Mouse (Mus musculus) CH12.LX (cell line): ENCODE results near the gene Gm45808. TPM values are rescaled to one million over a fixed set of nuclear protein-coding genes. Genes with fewer than 3 reads are reported as not detected.

Experiments
- DNase-seq: peaks from one replicate; pipeline ENCODE4 v3.0.0-alpha.2; 2013; ENCODE audit errors: extremely low read depth
- H3K27ac ChIP-seq: 2 replicates; pipeline ENCODE4 v1.5.1; 2012; ENCODE audit warnings: low read depth, mild to moderate bottlenecking, control low read depth, moderate library complexity; ENCODE audit not compliant: insufficient read depth
- H3K27me3 ChIP-seq: replicated peaks from 2 replicates; pipeline ENCODE3; 2012; ENCODE audit warnings: inconsistent platforms
- H3K36me3 ChIP-seq, 2 experiments: replicated peaks in 1 of 2; 2 replicates each; pipeline versions ENCODE3 to v1.6.1; 2012; ENCODE audit warnings: inconsistent platforms in 1 of 2, low read length in 1 of 2, mild to moderate bottlenecking in 1 of 2, mixed read lengths in 1 of 2, moderate library complexity in 1 of 2; ENCODE audit not compliant: control insufficient read depth in 1 of 2, insufficient read depth in 1 of 2
- H3K4me1 ChIP-seq, 2 experiments: 2 replicates each; pipeline ENCODE4 v1.6.1; 2012; ENCODE audit warnings: inconsistent platforms in 1 of 2, moderate library complexity in 1 of 2; ENCODE audit not compliant: insufficient read depth in 2 of 2, control insufficient read depth in 1 of 2
- H3K4me2 ChIP-seq: 2 replicates; pipeline ENCODE4 v1.6.1; 2012; ENCODE audit warnings: low read depth, mild to moderate bottlenecking, control low read depth; ENCODE audit not compliant: poor library complexity, insufficient read depth, severe bottlenecking
- H3K4me3 ChIP-seq, 3 experiments: fragments of 150-350 bp in 1 of 3; sonication (generic) in 1 of 3; replicated peaks in 1 of 3; 2 replicates each; pipeline versions ENCODE3 to v1.5.1; 2011 to 2012; ENCODE audit warnings: low read depth in 2 of 3, low read length in 2 of 3, mild to moderate bottlenecking in 2 of 3, moderate library complexity in 2 of 3, control low read depth in 1 of 3, improper control_type of control experiment in 1 of 3, inconsistent platforms in 1 of 3, mixed read lengths in 1 of 3; ENCODE audit not compliant: poor library complexity in 1 of 3
- H3K79me2 ChIP-seq: replicated peaks from 2 replicates; pipeline ENCODE4 v1.6.1; 2012; ENCODE audit warnings: mild to moderate bottlenecking, moderate library complexity; ENCODE audit not compliant: control insufficient read depth, poor library complexity, insufficient read depth, severe bottlenecking; ENCODE audit errors: extremely low read depth
- H3K9ac ChIP-seq: 2 replicates; pipeline ENCODE4 v1.6.1; 2012; ENCODE audit warnings: low read depth, mild to moderate bottlenecking, control low read depth, moderate library complexity; ENCODE audit not compliant: insufficient read depth
- H3K9me3 ChIP-seq: replicated peaks from 2 replicates; pipeline ENCODE3; 2012; ENCODE audit warnings: low read length, inconsistent platforms, mixed read lengths
- BHLHE40 ChIP-seq: IDR thresholded peaks from 2 replicates; pipeline ENCODE4 v1.6.1; 2011; ENCODE audit warnings: mild to moderate bottlenecking, low read depth, low read length, improper control_type of control experiment
- CHD1 ChIP-seq: IDR thresholded peaks from 2 replicates; pipeline ENCODE4 v1.6.1; 2012; ENCODE audit warnings: low read depth, low read length, improper control_type of control experiment, inconsistent platforms
- CTCF ChIP-seq, 2 experiments: IDR thresholded peaks in 1 of 2; conservative IDR thresholded peaks in 1 of 2; 2 replicates each; pipeline ENCODE4 v1.5.1; 2011 to 2012; ENCODE audit warnings: low read depth in 2 of 2, low read length in 2 of 2, improper control_type of control experiment in 1 of 2, inconsistent platforms in 1 of 2, mild to moderate bottlenecking in 1 of 2, moderate library complexity in 1 of 2
- E2F4 ChIP-seq: IDR thresholded peaks from 2 replicates; pipeline ENCODE4 v1.6.1; 2011; ENCODE audit warnings: low read depth, low read length, improper control_type of control experiment; ENCODE audit not compliant: insufficient replicate concordance
- ELF1 ChIP-seq: IDR thresholded peaks from 2 replicates; pipeline ENCODE4 v1.6.1; 2014; ENCODE audit warnings: low read depth, mild to moderate bottlenecking, inconsistent platforms, low read length, improper control_type of control experiment
- ETS1 ChIP-seq: conservative IDR thresholded peaks from 2 replicates; pipeline ENCODE4 v1.6.1; 2012; ENCODE audit warnings: low read depth, mild to moderate bottlenecking, inconsistent platforms, low read length, improper control_type of control experiment, moderate library complexity
- GABPA ChIP-seq: IDR thresholded peaks from 2 replicates; pipeline ENCODE4 v1.6.1; 2012; ENCODE audit warnings: low read depth, low read length, improper control_type of control experiment, inconsistent platforms; ENCODE audit not compliant: insufficient replicate concordance
- HCFC1 ChIP-seq: IDR thresholded peaks from 2 replicates; pipeline ENCODE4 v1.6.1; 2012; ENCODE audit warnings: low read depth, mild to moderate bottlenecking, inconsistent platforms, low read length, improper control_type of control experiment
- IRF4 ChIP-seq: IDR thresholded peaks from 2 replicates; pipeline ENCODE4 v1.6.1; 2014; ENCODE audit warnings: low read depth, mild to moderate bottlenecking, inconsistent platforms, low read length, improper control_type of control experiment
- JUND ChIP-seq: conservative IDR thresholded peaks from 2 replicates; pipeline ENCODE4 v1.6.1; 2011; ENCODE audit warnings: low read depth, low read length, improper control_type of control experiment
- KAT2A ChIP-seq: IDR thresholded peaks from 2 replicates; pipeline ENCODE4 v1.6.1; 2012; ENCODE audit warnings: low read length, improper control_type of control experiment, inconsistent platforms; ENCODE audit not compliant: insufficient replicate concordance
- MAFK ChIP-seq: IDR thresholded peaks from 2 replicates; pipeline ENCODE4 v1.6.1; 2011; ENCODE audit warnings: low read length, improper control_type of control experiment; ENCODE audit not compliant: insufficient replicate concordance
- MAX ChIP-seq: IDR thresholded peaks from 2 replicates; pipeline ENCODE4 v1.6.1; 2011; ENCODE audit warnings: low read length, improper control_type of control experiment
- MAZ ChIP-seq: IDR thresholded peaks from 2 replicates; pipeline ENCODE4 v1.6.1; 2012; ENCODE audit warnings: low read depth, mild to moderate bottlenecking, inconsistent platforms, low read length, improper control_type of control experiment, moderate library complexity
- MEF2A ChIP-seq: IDR thresholded peaks from 2 replicates; pipeline ENCODE4 v1.6.1; 2014; ENCODE audit warnings: low read depth, mild to moderate bottlenecking, inconsistent platforms, low read length, improper control_type of control experiment, borderline replicate concordance
- MXI1 ChIP-seq: IDR thresholded peaks from 2 replicates; pipeline ENCODE4 v1.6.1; 2011; ENCODE audit warnings: mild to moderate bottlenecking, low read depth, low read length, improper control_type of control experiment
- MYC ChIP-seq: IDR thresholded peaks from 2 replicates; pipeline ENCODE4 v1.6.1; 2011; ENCODE audit warnings: low read depth, mild to moderate bottlenecking, improper control_type of control experiment, low read length
- NELFE ChIP-seq: IDR thresholded peaks from 2 replicates; pipeline ENCODE4 v1.6.1; 2011; ENCODE audit warnings: low read depth, low read length, improper control_type of control experiment
- NRF1 ChIP-seq: IDR thresholded peaks from 2 replicates; pipeline ENCODE4 v1.6.1; 2014; ENCODE audit warnings: low read depth, mild to moderate bottlenecking, inconsistent platforms, low read length, improper control_type of control experiment, moderate library complexity
- PAX5 ChIP-seq: IDR thresholded peaks from 2 replicates; pipeline ENCODE4 v1.6.1; 2012; ENCODE audit warnings: low read length, inconsistent platforms, mixed read lengths
- POLR2A ChIP-seq: IDR thresholded peaks from 2 replicates; pipeline ENCODE4 v1.6.1; 2011; ENCODE audit warnings: low read depth, mild to moderate bottlenecking, improper control_type of control experiment, low read length
- POLR2AphosphoS2 ChIP-seq: IDR thresholded peaks from 2 replicates; pipeline ENCODE4 v1.6.1; 2011; ENCODE audit warnings: low read depth, low read length, improper control_type of control experiment
- RAD21 ChIP-seq: IDR thresholded peaks from 2 replicates; pipeline ENCODE4 v1.6.1; 2011; ENCODE audit warnings: low read depth, mild to moderate bottlenecking, low read length, improper control_type of control experiment, moderate library complexity
- RCOR1 ChIP-seq: conservative IDR thresholded peaks from 2 replicates; pipeline ENCODE4 v1.6.1; 2012; ENCODE audit warnings: low read depth, mild to moderate bottlenecking, inconsistent platforms, low read length, improper control_type of control experiment
- SIN3A ChIP-seq: IDR thresholded peaks from 2 replicates; pipeline ENCODE4 v1.6.1; 2012; ENCODE audit warnings: low read length, improper control_type of control experiment, inconsistent platforms
- TBP ChIP-seq: conservative IDR thresholded peaks from 2 replicates; pipeline ENCODE4 v1.6.1; 2011; ENCODE audit warnings: low read depth, low read length, improper control_type of control experiment
- TCF12 ChIP-seq: IDR thresholded peaks from 2 replicates; pipeline ENCODE4 v1.6.1; 2014; ENCODE audit warnings: low read depth, mild to moderate bottlenecking, inconsistent platforms, low read length, improper control_type of control experiment
- UBTF ChIP-seq: IDR thresholded peaks from 2 replicates; pipeline ENCODE4 v1.6.1; 2012; ENCODE audit warnings: low read depth, mild to moderate bottlenecking, inconsistent platforms, low read length, improper control_type of control experiment, moderate library complexity
- USF2 ChIP-seq: conservative IDR thresholded peaks from 2 replicates; pipeline ENCODE4 v1.6.1; 2011; ENCODE audit warnings: low read depth, low read length, improper control_type of control experiment
- ZC3H11A ChIP-seq: IDR thresholded peaks from 2 replicates; pipeline ENCODE4 v1.6.1; 2012; ENCODE audit warnings: low read depth, mild to moderate bottlenecking, inconsistent platforms, low read length, improper control_type of control experiment
- ZMIZ1 ChIP-seq: IDR thresholded peaks from 2 replicates; pipeline ENCODE4 v1.6.1; 2012; ENCODE audit warnings: low read depth, mild to moderate bottlenecking, inconsistent platforms, low read length, improper control_type of control experiment
- ZNF384 ChIP-seq: IDR thresholded peaks from 2 replicates; pipeline ENCODE4 v1.6.1; 2012; ENCODE audit warnings: low read depth, low read length, improper control_type of control experiment, inconsistent platforms
- dilution Hi-C: fragments of 300-500 bp; cut with MboI; formaldehyde crosslinking; loops from 2 replicates; pipeline ENCODE4 v1.14.3; 2020; ENCODE audit warnings: low sequenced_read_pairs; ENCODE audit not compliant: extremely low pct_unique_long_range_greater_than_20kb, extremely low pct_ligation_motif_present
- in situ Hi-C: fragments of 300-500 bp; cut with MboI; formaldehyde crosslinking; loops from 3 replicates; pipeline ENCODE4 v1.14.3; 2019; ENCODE audit warnings: low sequenced_read_pairs, low pct_ligation_motif_present, low pct_unique_long_range_greater_than_20kb, mixed read lengths
- polyA plus RNA-seq: library from polyadenylated mRNA; unstranded; fragments of >175 nt; gene quantifications from 2 replicates; pipeline ENCODE4 v1.2.1, GENCODE M21; 2012; ENCODE audit warnings: low read depth; ENCODE audit not compliant: insufficient read length
- total RNA-seq, 2 experiments: library from RNA; depleted of rRNA; stranded (reverse); fragments of 300-350 nt in 1 of 2; fragments of >200 nt in 1 of 2; gene quantifications; 2 replicates each; pipeline ENCODE4 v1.2.3; 2012 to 2014

Gene Gm45808
- total and polyA plus RNA-seq, 3 experiments, result 0.85 to 5.0 TPM; not detected in 1

DNA sequence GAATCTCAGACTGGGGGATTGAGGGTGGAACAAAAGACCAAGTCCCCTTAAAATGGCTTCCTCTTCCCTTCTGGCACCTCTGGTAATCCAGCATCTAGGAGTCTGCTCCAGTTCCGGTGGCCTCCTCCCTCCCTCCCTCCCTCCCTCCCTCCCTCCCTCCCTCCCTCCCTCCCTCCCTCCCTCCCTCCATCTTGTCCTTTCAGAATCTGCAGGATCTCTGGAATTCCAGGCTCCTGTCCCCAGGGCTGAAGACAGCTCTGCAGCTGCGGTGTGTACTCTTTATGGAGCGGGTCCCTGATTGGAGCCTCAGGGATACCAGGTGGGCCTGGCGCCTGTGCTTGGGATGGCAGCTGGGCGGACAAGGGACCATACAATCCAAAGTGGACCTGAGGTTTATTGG, 25.3 kb downstream of the Gm45808 start:
- H3K79me2 ChIP-seq, result peaks cover 49% of the 10 kb centered on the region
- no peaks in the 10 kb centered on the region for H3K9me3 ChIP-seq
- dilution Hi-C loops (no loop called here), in situ Hi-C loops (loop anchor here (10.0 kb wide), 1 partner anchor 223 kb away; the partner anchor contains the start of gene Ntn5)
- H3K4me3 ChIP-seq, result no peak overlapping the region
- no peak for TF ChIP-seq JUND
- TF ChIP-seq POLR2A, result peak; percentile 3; the same call in 1 of the 2 replicates
- H3K27me3 ChIP-seq, result no peaks in the 10 kb centered on the region
- no peak for DNase-seq
- peak overlapping the region; percentile 80; the same call in 1 of the 2 replicates for H3K27ac ChIP-seq
- H3K4me2 ChIP-seq, result no peak overlapping the region
- peak overlapping the region; percentile 24; the same call in 1 of the 2 replicates for H3K9ac ChIP-seq
- peaks cover 39 to 60% of the 10 kb centered on the region in 2 experiments for H3K36me3 ChIP-seq
- peaks cover 16 to 48% of the 10 kb centered on the region in 2 experiments for H3K4me1 ChIP-seq

DNA sequence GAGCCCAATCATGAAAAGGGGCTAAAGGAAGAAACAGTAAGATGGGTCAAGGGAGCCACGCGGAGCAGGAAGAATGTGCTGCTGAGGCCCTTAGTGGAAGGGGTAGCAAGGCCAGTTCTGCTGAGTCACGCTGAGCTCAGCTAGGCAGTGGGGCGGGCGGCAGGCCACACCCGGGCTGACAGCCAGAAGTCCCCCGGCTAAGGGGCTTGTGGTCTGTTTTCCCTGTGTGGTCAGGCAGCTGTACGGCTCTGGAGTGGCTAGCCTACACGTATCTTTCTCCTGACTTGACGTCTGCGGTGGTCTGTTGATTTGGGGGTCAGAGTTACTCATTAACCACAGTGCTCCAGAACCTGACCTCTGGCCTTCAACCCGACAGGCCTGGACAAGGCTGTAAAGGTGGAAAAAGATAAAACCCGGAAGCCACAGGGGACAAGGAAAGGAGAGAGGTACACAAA, 25.7 kb downstream of the Gm45808 start:
- peak overlapping the region; percentile 80 for H3K27ac ChIP-seq
- H3K27me3 ChIP-seq, result no peaks in the 10 kb centered on the region
- peak overlapping the region; percentile 93; the same call in 1 of the 2 replicates for H3K4me2 ChIP-seq
- H3K4me1 ChIP-seq, result peaks cover 16 to 52% of the 10 kb centered on the region in 2 experiments
- peaks cover 45% of the 10 kb centered on the region for H3K79me2 ChIP-seq
- in situ Hi-C loops (loop anchor here (10.0 kb wide), 1 partner anchor 224 kb away; the partner anchor contains the start of gene Ntn5), dilution Hi-C loops (no loop called here)
- peak overlapping the region; percentile 59 for H3K9ac ChIP-seq
- H3K9me3 ChIP-seq, result no peaks in the 10 kb centered on the region
- peak; percentile 72 for DNase-seq
- H3K4me3 ChIP-seq, result peak overlapping the region in 1 of 3 experiments; percentile 40
- peaks cover 43 to 64% of the 10 kb centered on the region in 2 experiments for H3K36me3 ChIP-seq
- no peak for TF ChIP-seq ZC3H11A
- peak; percentile 39; the same call in 1 of the 2 replicates for TF ChIP-seq BHLHE40
- no peak for TF ChIP-seq NELFE
- TF ChIP-seq UBTF, result peak; percentile 75
- TF ChIP-seq IRF4, result peak; percentile 36; the same call in 1 of the 2 replicates
- no peak for TF ChIP-seq RCOR1
- TF ChIP-seq CHD1, result no peak
- TF ChIP-seq MAFK, result peak; percentile 93
- TF ChIP-seq MAX, result peak; percentile 26; the same call in 1 of the 2 replicates
- TF ChIP-seq POLR2A, result peak; percentile 21; the same call in 1 of the 2 replicates
- no peak for TF ChIP-seq NRF1
- peak; percentile 30; the same call in 1 of the 2 replicates for TF ChIP-seq TCF12
- no peak for TF ChIP-seq KAT2A
- TF ChIP-seq ZMIZ1, result no peak
- no peak for TF ChIP-seq RAD21
- TF ChIP-seq TBP, result peak; percentile 62; the same call in 1 of the 2 replicates
- no peak for TF ChIP-seq MAZ
- TF ChIP-seq MYC, result no peak
- peak; percentile 35; the same call in 1 of the 2 replicates for TF ChIP-seq MXI1
- no peak for TF ChIP-seq CTCF (conservative IDR thresholded peaks at IDR 0.05 in 1 of 2, IDR thresholded peaks at IDR 0.05 in 1 of 2; ENCODE audit: low read depth in 2 of 2, low read length in 2 of 2)
- TF ChIP-seq SIN3A, result peak; percentile 35; the same call in 1 of the 2 replicates
- no peak for TF ChIP-seq E2F4
- no peak for TF ChIP-seq POLR2AphosphoS2
- no peak; the same call in 1 of the 2 replicates for TF ChIP-seq ELF1
- TF ChIP-seq MEF2A, result no peak
- TF ChIP-seq PAX5, result no peak
- peak; percentile 51 for TF ChIP-seq ETS1
- TF ChIP-seq ZNF384, result no peak
- TF ChIP-seq GABPA, result peak; percentile 75
- TF ChIP-seq USF2, result no peak
- no peak for TF ChIP-seq HCFC1
